Mouse (Mus musculus) CH12.LX (cell line): ENCODE measurements around the gene Myo16. TPM values are rescaled to one million over a fixed set of nuclear protein-coding genes. Genes with fewer than 3 reads are reported as not detected.

Source experiments
- DNase-seq: peaks from one replicate; pipeline ENCODE4 v3.0.0-alpha.2; 2013; ENCODE audit errors: extremely low read depth
- H3K27ac ChIP-seq: 2 replicates; pipeline ENCODE4 v1.5.1; 2012; ENCODE audit warnings: low read depth, mild to moderate bottlenecking, control low read depth, moderate library complexity; ENCODE audit not compliant: insufficient read depth
- H3K27me3 ChIP-seq: replicated peaks from 2 replicates; pipeline ENCODE3; 2012; ENCODE audit warnings: inconsistent platforms
- H3K36me3 ChIP-seq, 2 experiments: replicated peaks in 1 of 2; 2 replicates each; pipeline versions ENCODE3 to v1.6.1; 2012; ENCODE audit warnings: inconsistent platforms in 1 of 2, low read length in 1 of 2, mild to moderate bottlenecking in 1 of 2, mixed read lengths in 1 of 2, moderate library complexity in 1 of 2; ENCODE audit not compliant: control insufficient read depth in 1 of 2, insufficient read depth in 1 of 2
- H3K4me1 ChIP-seq, 2 experiments: 2 replicates each; pipeline ENCODE4 v1.6.1; 2012; ENCODE audit warnings: inconsistent platforms in 1 of 2, moderate library complexity in 1 of 2; ENCODE audit not compliant: insufficient read depth in 2 of 2, control insufficient read depth in 1 of 2
- H3K4me2 ChIP-seq: 2 replicates; pipeline ENCODE4 v1.6.1; 2012; ENCODE audit warnings: low read depth, mild to moderate bottlenecking, control low read depth; ENCODE audit not compliant: poor library complexity, insufficient read depth, severe bottlenecking
- H3K4me3 ChIP-seq, 3 experiments: fragments of 150-350 bp in 1 of 3; sonication (generic) in 1 of 3; replicated peaks in 1 of 3; 2 replicates each; pipeline versions ENCODE3 to v1.5.1; 2011 to 2012; ENCODE audit warnings: low read depth in 2 of 3, low read length in 2 of 3, mild to moderate bottlenecking in 2 of 3, moderate library complexity in 2 of 3, control low read depth in 1 of 3, improper control_type of control experiment in 1 of 3, inconsistent platforms in 1 of 3, mixed read lengths in 1 of 3; ENCODE audit not compliant: poor library complexity in 1 of 3
- H3K79me2 ChIP-seq: replicated peaks from 2 replicates; pipeline ENCODE4 v1.6.1; 2012; ENCODE audit warnings: mild to moderate bottlenecking, moderate library complexity; ENCODE audit not compliant: control insufficient read depth, poor library complexity, insufficient read depth, severe bottlenecking; ENCODE audit errors: extremely low read depth
- H3K9ac ChIP-seq: 2 replicates; pipeline ENCODE4 v1.6.1; 2012; ENCODE audit warnings: low read depth, mild to moderate bottlenecking, control low read depth, moderate library complexity; ENCODE audit not compliant: insufficient read depth
- H3K9me3 ChIP-seq: replicated peaks from 2 replicates; pipeline ENCODE3; 2012; ENCODE audit warnings: low read length, inconsistent platforms, mixed read lengths
- BHLHE40 ChIP-seq: IDR thresholded peaks from 2 replicates; pipeline ENCODE4 v1.6.1; 2011; ENCODE audit warnings: mild to moderate bottlenecking, low read depth, low read length, improper control_type of control experiment
- CTCF ChIP-seq, 2 experiments: IDR thresholded peaks in 1 of 2; conservative IDR thresholded peaks in 1 of 2; 2 replicates each; pipeline ENCODE4 v1.5.1; 2011 to 2012; ENCODE audit warnings: low read depth in 2 of 2, low read length in 2 of 2, improper control_type of control experiment in 1 of 2, inconsistent platforms in 1 of 2, mild to moderate bottlenecking in 1 of 2, moderate library complexity in 1 of 2
- E2F4 ChIP-seq: IDR thresholded peaks from 2 replicates; pipeline ENCODE4 v1.6.1; 2011; ENCODE audit warnings: low read depth, low read length, improper control_type of control experiment; ENCODE audit not compliant: insufficient replicate concordance
- GABPA ChIP-seq: IDR thresholded peaks from 2 replicates; pipeline ENCODE4 v1.6.1; 2012; ENCODE audit warnings: low read depth, low read length, improper control_type of control experiment, inconsistent platforms; ENCODE audit not compliant: insufficient replicate concordance
- HCFC1 ChIP-seq: IDR thresholded peaks from 2 replicates; pipeline ENCODE4 v1.6.1; 2012; ENCODE audit warnings: low read depth, mild to moderate bottlenecking, inconsistent platforms, low read length, improper control_type of control experiment
- JUN ChIP-seq: IDR thresholded peaks from 2 replicates; pipeline ENCODE4 v1.6.1; 2011; ENCODE audit warnings: low read depth, mild to moderate bottlenecking, low read length, improper control_type of control experiment, moderate library complexity; ENCODE audit not compliant: insufficient read depth
- MAFK ChIP-seq: IDR thresholded peaks from 2 replicates; pipeline ENCODE4 v1.6.1; 2011; ENCODE audit warnings: low read length, improper control_type of control experiment; ENCODE audit not compliant: insufficient replicate concordance
- MAZ ChIP-seq: IDR thresholded peaks from 2 replicates; pipeline ENCODE4 v1.6.1; 2012; ENCODE audit warnings: low read depth, mild to moderate bottlenecking, inconsistent platforms, low read length, improper control_type of control experiment, moderate library complexity
- MEF2A ChIP-seq: IDR thresholded peaks from 2 replicates; pipeline ENCODE4 v1.6.1; 2014; ENCODE audit warnings: low read depth, mild to moderate bottlenecking, inconsistent platforms, low read length, improper control_type of control experiment, borderline replicate concordance
- MXI1 ChIP-seq: IDR thresholded peaks from 2 replicates; pipeline ENCODE4 v1.6.1; 2011; ENCODE audit warnings: mild to moderate bottlenecking, low read depth, low read length, improper control_type of control experiment
- NELFE ChIP-seq: IDR thresholded peaks from 2 replicates; pipeline ENCODE4 v1.6.1; 2011; ENCODE audit warnings: low read depth, low read length, improper control_type of control experiment
- PAX5 ChIP-seq: IDR thresholded peaks from 2 replicates; pipeline ENCODE4 v1.6.1; 2012; ENCODE audit warnings: low read length, inconsistent platforms, mixed read lengths
- POLR2A ChIP-seq: IDR thresholded peaks from 2 replicates; pipeline ENCODE4 v1.6.1; 2011; ENCODE audit warnings: low read depth, mild to moderate bottlenecking, improper control_type of control experiment, low read length
- POLR2AphosphoS2 ChIP-seq: IDR thresholded peaks from 2 replicates; pipeline ENCODE4 v1.6.1; 2011; ENCODE audit warnings: low read depth, low read length, improper control_type of control experiment
- RAD21 ChIP-seq: IDR thresholded peaks from 2 replicates; pipeline ENCODE4 v1.6.1; 2011; ENCODE audit warnings: low read depth, mild to moderate bottlenecking, low read length, improper control_type of control experiment, moderate library complexity
- SIN3A ChIP-seq: IDR thresholded peaks from 2 replicates; pipeline ENCODE4 v1.6.1; 2012; ENCODE audit warnings: low read length, improper control_type of control experiment, inconsistent platforms
- SMC3 ChIP-seq: IDR thresholded peaks from 2 replicates; pipeline ENCODE4 v1.6.1; 2011; ENCODE audit warnings: low read depth, low read length, improper control_type of control experiment
- TCF12 ChIP-seq: IDR thresholded peaks from 2 replicates; pipeline ENCODE4 v1.6.1; 2014; ENCODE audit warnings: low read depth, mild to moderate bottlenecking, inconsistent platforms, low read length, improper control_type of control experiment
- USF1 ChIP-seq: IDR thresholded peaks from 2 replicates; pipeline ENCODE4 v1.6.1; 2014; ENCODE audit warnings: low read depth, mild to moderate bottlenecking, inconsistent platforms, low read length, improper control_type of control experiment
- USF2 ChIP-seq: conservative IDR thresholded peaks from 2 replicates; pipeline ENCODE4 v1.6.1; 2011; ENCODE audit warnings: low read depth, low read length, improper control_type of control experiment
- ZC3H11A ChIP-seq: IDR thresholded peaks from 2 replicates; pipeline ENCODE4 v1.6.1; 2012; ENCODE audit warnings: low read depth, mild to moderate bottlenecking, inconsistent platforms, low read length, improper control_type of control experiment
- ZMIZ1 ChIP-seq: IDR thresholded peaks from 2 replicates; pipeline ENCODE4 v1.6.1; 2012; ENCODE audit warnings: low read depth, mild to moderate bottlenecking, inconsistent platforms, low read length, improper control_type of control experiment
- dilution Hi-C: fragments of 300-500 bp; cut with MboI; formaldehyde crosslinking; loops from 2 replicates; pipeline ENCODE4 v1.14.3; 2020; ENCODE audit warnings: low sequenced_read_pairs; ENCODE audit not compliant: extremely low pct_unique_long_range_greater_than_20kb, extremely low pct_ligation_motif_present
- in situ Hi-C: fragments of 300-500 bp; cut with MboI; formaldehyde crosslinking; loops from 3 replicates; pipeline ENCODE4 v1.14.3; 2019; ENCODE audit warnings: low sequenced_read_pairs, low pct_ligation_motif_present, low pct_unique_long_range_greater_than_20kb, mixed read lengths
- polyA plus RNA-seq: library from polyadenylated mRNA; unstranded; fragments of >175 nt; gene quantifications from 2 replicates; pipeline ENCODE4 v1.2.1, GENCODE M21; 2012; ENCODE audit warnings: low read depth; ENCODE audit not compliant: insufficient read length
- total RNA-seq, 2 experiments: library from RNA; depleted of rRNA; stranded (reverse); fragments of 300-350 nt in 1 of 2; fragments of >200 nt in 1 of 2; gene quantifications; 2 replicates each; pipeline ENCODE4 v1.2.3; 2012 to 2014

The Myo16 gene
- total and polyA plus RNA-seq, 3 experiments = not detected

- no peak for DNase-seq
- Histone ChIP-seq H3K9ac (no peak overlapping the region), H3K4me3 (no peak overlapping the region), H3K27me3 (no peaks in the 10 kb centered on the region), H3K79me2 (no peaks in the 10 kb centered on the region), H3K4me1 (no peaks in the 10 kb centered on the region), H3K9me3 (no peaks in the 10 kb centered on the region), H3K4me2 (no peak overlapping the region), H3K36me3 (no peaks in the 10 kb centered on the region), H3K27ac (no peak overlapping the region)
- TF ChIP-seq ZMIZ1 (no peak), MAFK (no peak), NELFE (no peak), TCF12 (no peak), PAX5 (no peak), JUN (no peak), POLR2AphosphoS2 (no peak)
- in situ Hi-C loops = no loop called here
- dilution Hi-C loops = no loop called here
Observed at GRCm38 (mm10) chr8:10178986-10179385, 25.3 kb downstream of the Myo16 start.

GRCm38 (mm10) chr8:10190607-10191006 is 36.9 kb downstream of the Myo16 start:
- Histone ChIP-seq H3K27me3 (no peaks in the 10 kb centered on the region), H3K4me3 (no peak overlapping the region), H3K4me2 (no peak overlapping the region), H3K27ac (no peak overlapping the region), H3K9ac (no peak overlapping the region), H3K36me3 (no peaks in the 10 kb centered on the region), H3K79me2 (no peaks in the 10 kb centered on the region), H3K9me3 (peaks cover 2% of the 10 kb centered on the region), H3K4me1 (0 out of 4 replicates have a peak, but pooled peaks cover 0 to 2% of the 10 kb centered on the region in 2 experiments)
- in situ Hi-C loops (no loop called here), dilution Hi-C loops (no loop called here)
- no peak for TF ChIP-seq CTCF (conservative IDR thresholded peaks at IDR 0.05 in 1 of 2, IDR thresholded peaks at IDR 0.05 in 1 of 2; ENCODE audit: low read depth in 2 of 2, low read length in 2 of 2)
- TF ChIP-seq MEF2A = no peak
- no peak for TF ChIP-seq NELFE
- no peak for TF ChIP-seq MXI1
- no peak for TF ChIP-seq USF2
- no peak for TF ChIP-seq PAX5
- no peak for TF ChIP-seq BHLHE40
- no peak for TF ChIP-seq SIN3A
- no peak for TF ChIP-seq HCFC1
- no peak for TF ChIP-seq ZC3H11A
- no peak for TF ChIP-seq E2F4
- TF ChIP-seq SMC3 = no peak
- no peak for TF ChIP-seq USF1
- no peak for TF ChIP-seq TCF12
- no peak for TF ChIP-seq RAD21
- no peak for TF ChIP-seq POLR2A
- no peak for TF ChIP-seq GABPA
- no peak for TF ChIP-seq MAZ
- no peak for DNase-seq
